Mouse (Mus musculus) C2C12 (cell line): ENCODE results near the gene 6820408C15Rik.

Experiments used
- CEBPB ChIP-seq: IDR thresholded peaks from one replicate; pipeline ENCODE4 v1.6.1; 2011; ENCODE audit warnings: low read depth, mild to moderate bottlenecking, control low read depth, moderate library complexity
- CTCF ChIP-seq: IDR thresholded peaks from one replicate; pipeline ENCODE4 v1.5.1; 2011; ENCODE audit not compliant: control insufficient read depth, insufficient read depth, insufficient read length
- MAX ChIP-seq: IDR thresholded peaks from one replicate; pipeline ENCODE4 v1.6.1; 2011; ENCODE audit warnings: mild to moderate bottlenecking, control low read depth
- MYOD1 ChIP-seq: IDR thresholded peaks from one replicate; pipeline ENCODE4 v1.6.1; 2011; ENCODE audit warnings: low read depth; ENCODE audit not compliant: control insufficient read depth, insufficient read length
- MYOG ChIP-seq: IDR thresholded peaks from one replicate; pipeline ENCODE4 v1.6.1; 2011; ENCODE audit not compliant: control insufficient read depth, insufficient read length; ENCODE audit errors: extremely low read depth
- USF1 ChIP-seq: IDR thresholded peaks from one replicate; pipeline ENCODE4 v1.6.1; 2011; ENCODE audit warnings: low read depth, mild to moderate bottlenecking, control low read depth, moderate library complexity

DNA sequence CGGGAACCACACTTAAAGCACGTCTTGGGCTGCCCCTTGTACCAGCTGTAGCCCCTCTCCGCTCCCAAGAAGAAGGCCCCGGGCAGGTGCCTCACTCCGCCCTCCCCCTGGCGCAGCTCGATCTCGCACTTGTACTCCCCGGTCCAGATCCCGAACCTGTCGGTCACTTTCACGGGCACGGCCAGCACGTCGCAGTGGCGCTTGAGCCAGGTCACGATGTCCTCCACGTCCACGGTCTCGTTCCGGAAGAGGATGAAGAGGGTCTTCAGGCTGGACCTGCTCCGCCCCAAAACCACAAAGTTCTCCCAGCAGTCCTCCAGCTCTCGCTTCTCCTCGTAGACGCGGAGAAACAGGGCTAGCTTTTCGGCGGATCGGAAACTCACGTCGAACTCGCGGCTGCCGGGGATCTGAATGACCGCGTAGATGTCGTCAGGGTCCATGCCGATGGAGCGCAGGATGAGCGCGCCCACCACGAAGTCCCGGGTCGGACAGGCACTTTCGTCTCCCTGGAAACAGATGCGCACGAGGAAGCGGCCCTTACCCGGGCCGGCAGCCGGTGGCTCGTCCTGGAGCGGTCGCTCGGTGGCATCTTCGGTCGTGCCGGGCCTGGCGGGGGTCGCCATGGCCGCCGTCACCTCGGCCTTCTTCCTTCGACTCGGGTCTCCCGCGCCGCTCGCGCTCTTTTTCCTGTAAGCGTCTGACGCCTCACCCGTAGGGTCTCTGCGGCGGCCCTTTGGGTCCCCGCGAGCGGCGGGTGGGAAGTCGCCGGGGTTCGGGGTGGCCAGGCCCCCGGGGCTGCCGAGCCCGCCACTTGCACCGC is 1.4 kb upstream of the 6820408C15Rik start:
- TF ChIP-seq CTCF = no peak
- no peak for TF ChIP-seq USF1
- no peak for TF ChIP-seq CEBPB
- no peak for TF ChIP-seq MYOD1
- no peak for TF ChIP-seq MAX
- no peak for TF ChIP-seq MYOG
